Mouse (Mus musculus) G1E-ER4 (cell line): ENCODE results near the gene Qrfp. TPM values are rescaled to one million over a fixed set of nuclear protein-coding genes. Genes with fewer than 3 reads are reported as not detected.

Experiments used
- GATA1 ChIP-seq: IDR thresholded peaks from one replicate; pipeline ENCODE4 v1.8.0; 2012; ENCODE audit warnings: low read length, inconsistent platforms
- polyA plus RNA-seq: library from polyadenylated mRNA; stranded (reverse); fragments of >175 nt; gene quantifications from 2 replicates; pipeline ENCODE4 v1.2.3, GENCODE M21; 2012

Gene Qrfp
- polyA plus RNA-seq, 1 experiment = not detected

- TF ChIP-seq GATA1 = no peak
Observed at GRCm38 (mm10) chr2:31801416-31801815, 9.0 kb downstream of the Qrfp start.

DNA sequence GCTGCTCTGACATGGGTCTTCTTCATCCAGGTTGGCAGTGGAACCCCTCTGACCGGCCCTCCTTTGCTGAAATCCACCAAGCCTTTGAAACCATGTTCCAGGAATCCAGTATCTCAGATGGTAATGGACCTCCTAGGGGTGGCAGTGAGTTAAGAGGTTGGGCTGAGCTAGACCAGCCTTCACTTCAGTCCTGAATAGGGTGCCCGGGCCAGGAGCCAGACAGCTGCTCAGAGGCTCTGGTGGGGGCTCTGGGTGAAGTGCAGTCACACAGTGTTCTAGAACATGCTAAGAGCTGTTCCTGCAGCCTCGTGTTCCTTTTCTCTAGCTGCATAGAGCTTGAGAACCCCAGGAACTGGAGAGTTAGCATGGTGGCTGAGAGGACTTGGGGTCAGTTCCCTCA, 13.4 kb downstream of the Qrfp start:
- TF ChIP-seq GATA1 = no peak

DNA sequence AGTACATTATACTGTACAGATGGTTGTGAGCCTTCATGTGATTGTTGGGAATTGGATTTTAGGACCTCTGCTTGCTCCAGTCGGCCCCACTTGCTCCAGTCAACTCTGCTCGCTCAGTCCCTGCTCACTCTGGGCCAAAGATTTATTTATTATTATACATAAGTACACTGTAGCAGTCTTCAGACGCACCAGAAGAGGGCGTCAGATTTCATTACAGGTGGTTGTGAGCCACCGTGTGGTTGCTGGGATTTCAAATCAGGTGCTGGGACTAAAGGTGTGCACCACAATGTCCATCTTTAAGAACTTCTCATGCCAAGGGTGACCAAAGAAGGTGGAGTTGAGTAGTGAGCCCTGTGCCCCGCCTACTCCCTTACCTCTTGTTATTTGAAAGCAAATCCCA, 17.8 kb downstream of the Qrfp start:
- TF ChIP-seq GATA1 = no peak

GRCm38 (mm10) chr2:31791260-31791659, 19.1 kb downstream of the Qrfp start:
- no peak for TF ChIP-seq GATA1

GRCm38 (mm10) chr2:31790728-31791251, 19.6 kb downstream of the Qrfp start:
- no peak for TF ChIP-seq GATA1

DNA sequence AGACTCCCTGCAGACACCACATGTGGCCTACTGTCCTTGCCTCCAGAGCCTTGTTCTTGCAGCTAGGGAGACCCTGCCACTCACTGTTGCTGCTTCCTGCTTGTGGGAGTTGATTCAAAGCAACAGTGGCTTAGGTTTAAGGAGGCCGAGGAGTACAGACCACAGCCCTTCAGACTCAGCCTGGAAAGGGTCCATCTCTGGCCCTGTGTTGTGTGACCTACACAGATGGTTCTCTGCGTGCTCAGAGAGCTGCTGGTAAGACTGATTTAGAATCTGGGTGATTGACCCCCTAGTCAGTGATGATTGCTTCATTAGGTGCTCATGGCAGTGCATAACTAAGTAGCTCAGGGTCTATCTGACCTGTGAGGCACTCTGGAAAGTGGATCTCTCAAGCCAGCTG, 21.2 kb downstream of the Qrfp start:
- no peak for TF ChIP-seq GATA1

- no peak for TF ChIP-seq GATA1
Observed at GRCm38 (mm10) chr2:31788227-31788626, 22.2 kb downstream of the Qrfp start.

- TF ChIP-seq GATA1 = no peak
Observed at GRCm38 (mm10) chr2:31787029-31787428, 23.4 kb downstream of the Qrfp start.

GRCm38 (mm10) chr2:31785074-31785473, 25.3 kb downstream of the Qrfp start:
- TF ChIP-seq GATA1 = no peak

- no peak for TF ChIP-seq GATA1
Observed at GRCm38 (mm10) chr2:31782958-31783602, 27.3 kb downstream of the Qrfp start.

DNA sequence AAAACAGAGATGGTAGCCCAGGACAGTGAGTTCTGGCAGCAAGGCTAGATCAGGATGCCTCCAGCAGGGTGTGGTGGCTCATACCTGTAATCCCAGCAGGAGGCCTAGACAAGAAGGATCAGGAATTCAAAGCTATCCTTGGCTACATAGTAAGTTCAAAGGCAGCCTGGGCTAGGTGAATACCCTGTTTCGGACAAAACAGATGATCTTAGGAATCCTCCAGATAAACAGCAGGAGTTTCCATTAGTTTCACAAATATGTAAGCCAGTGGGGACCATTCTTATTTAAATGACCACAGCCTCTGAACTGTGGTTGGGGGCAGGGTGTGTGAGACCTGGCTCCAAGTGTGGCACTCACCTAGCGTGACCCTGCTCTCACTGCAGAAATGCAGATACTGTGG, 31.1 kb downstream of the Qrfp start:
- TF ChIP-seq GATA1 = no peak

GRCm38 (mm10) chr2:31776479-31776878, 33.9 kb downstream of the Qrfp start:
- no peak for TF ChIP-seq GATA1

DNA sequence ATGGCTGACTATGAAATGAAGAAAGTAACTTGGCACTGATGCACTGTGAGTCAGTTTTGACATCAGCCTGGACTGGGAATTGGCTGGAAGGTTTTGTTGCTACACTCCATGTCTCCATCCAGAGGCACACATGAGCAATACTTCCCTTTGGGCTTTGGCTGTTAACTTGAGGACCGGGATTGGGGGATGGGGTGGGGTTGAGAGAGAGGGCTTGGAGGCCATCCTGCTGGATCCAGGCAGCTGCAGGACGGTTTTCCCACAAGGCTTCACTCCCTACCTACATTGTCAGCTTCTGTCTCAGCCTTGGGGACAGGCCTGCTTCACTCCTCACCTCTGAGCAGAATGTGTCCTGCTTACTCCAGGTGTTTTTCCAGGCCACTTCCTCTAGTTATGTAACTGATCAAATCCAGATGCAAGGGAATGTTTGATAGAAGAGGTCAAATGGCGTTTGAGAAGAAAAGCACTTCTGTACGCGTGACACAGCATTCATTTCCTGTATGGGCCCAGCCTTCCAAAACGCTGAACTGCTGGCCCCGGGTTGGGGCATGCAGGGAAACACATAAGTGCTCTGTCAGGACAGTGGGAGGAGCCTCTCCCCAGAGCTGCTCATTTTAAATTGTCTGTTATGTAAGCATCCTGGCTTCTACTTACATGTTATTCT, 39.5 kb downstream of the Qrfp start:
- no peak for TF ChIP-seq GATA1

DNA sequence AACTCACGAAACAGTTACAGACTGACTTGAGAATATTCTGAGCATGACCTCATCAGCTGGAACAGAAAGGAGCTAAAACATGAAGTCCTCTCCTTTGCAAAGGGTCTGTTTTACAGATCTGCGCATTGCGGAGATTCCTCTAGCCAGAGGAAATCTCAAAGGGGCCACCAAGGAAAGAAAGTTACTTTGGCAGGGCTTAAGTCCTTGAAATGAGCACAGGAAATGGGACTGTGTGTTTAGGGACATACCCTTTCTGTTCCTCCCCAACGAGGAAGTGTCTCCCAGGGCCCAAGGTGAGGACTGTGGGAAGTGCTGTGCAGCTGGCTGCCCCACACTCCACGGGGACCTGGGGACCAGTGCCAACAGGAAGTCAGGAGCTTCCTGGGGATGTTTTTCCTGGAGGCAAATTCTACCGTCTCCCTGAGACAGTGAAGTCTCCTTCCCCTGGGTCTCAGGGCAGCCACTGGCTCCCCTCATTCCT, 40.7 kb downstream of the Qrfp start:
- TF ChIP-seq GATA1 = no peak

GRCm38 (mm10) chr2:31769115-31769514, 41.3 kb downstream of the Qrfp start:
- no peak for TF ChIP-seq GATA1

DNA sequence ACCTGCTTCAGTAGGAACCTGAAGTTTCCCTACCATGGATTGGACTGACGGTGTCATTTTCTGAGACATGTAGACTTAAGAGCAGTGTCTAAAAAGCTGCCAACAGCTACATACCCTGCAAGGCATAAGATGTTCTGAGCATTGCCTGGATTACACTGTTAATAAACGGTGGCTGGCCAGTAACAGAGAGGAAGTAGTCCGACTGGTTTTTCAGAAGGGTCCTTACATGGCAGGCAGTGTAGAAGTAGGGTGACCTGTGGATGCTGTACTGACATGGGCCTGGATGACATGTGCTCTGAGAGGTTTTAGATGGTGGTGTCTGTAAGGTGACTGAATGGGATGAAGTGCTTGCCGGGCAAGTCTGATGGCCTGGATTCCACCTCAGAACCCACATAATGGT, 42.6 kb downstream of the Qrfp start:
- TF ChIP-seq GATA1 = no peak

- TF ChIP-seq GATA1 = no peak
Observed at GRCm38 (mm10) chr2:31767104-31767503, 43.3 kb downstream of the Qrfp start.
